Mouse (Mus musculus) neural tube, embryonic 12.5 days (tissue): ENCODE data around the gene Klrb1c. TPM values are rescaled to one million over a fixed set of nuclear protein-coding genes. Genes with fewer than 3 reads are reported as not detected.

ENCODE experiments used
- ATAC-seq: fragments of 200-750 bp; cut with Nextera tagmentation; 2 replicates; pipeline ENCODE4 v1.8.0; 2017; ENCODE audit warnings: low read depth, mild to moderate bottlenecking, moderate TSS enrichment, moderate library complexity; ENCODE audit not compliant: low FRiP score
- H3K27ac ChIP-seq: fragments of 300-500 bp; sonication (generic); 2 replicates; pipeline ENCODE4 v1.5.1; 2016
- H3K27me3 ChIP-seq: fragments of 300-500 bp; sonication (generic); replicated peaks from 2 replicates; pipeline ENCODE4 v1.6.1; 2016; ENCODE audit warnings: mild to moderate bottlenecking
- H3K36me3 ChIP-seq: fragments of 300-500 bp; sonication (generic); 2 replicates; pipeline ENCODE4 v1.6.1; 2016; ENCODE audit warnings: mild to moderate bottlenecking
- H3K4me1 ChIP-seq: fragments of 300-500 bp; sonication (generic); 2 replicates; pipeline ENCODE4 v1.6.1; 2016
- H3K4me2 ChIP-seq: fragments of 300-500 bp; sonication (generic); replicated peaks from 2 replicates; pipeline ENCODE4 v1.6.1; 2016; ENCODE audit warnings: mild to moderate bottlenecking
- H3K4me3 ChIP-seq: fragments of 300-500 bp; sonication (generic); 2 replicates; pipeline ENCODE4 v1.5.1; 2016
- H3K9ac ChIP-seq: fragments of 300-500 bp; sonication (generic); 2 replicates; pipeline ENCODE4 v1.6.1; 2016; ENCODE audit warnings: mild to moderate bottlenecking
- H3K9me3 ChIP-seq: fragments of 300-500 bp; sonication (generic); 2 replicates; pipeline ENCODE4 v1.6.1; 2016; ENCODE audit warnings: mild to moderate bottlenecking
- WGBS: fragments of 180-500 bp; shearing (Covaris S2); methylation state at CpG from one replicate; pipeline ENCODE4 v1.1.7; 2016; 5-methylcytosine and 5-hydroxymethylcytosine counted together
- polyA plus RNA-seq: library from polyadenylated mRNA; unstranded; fragments of >200 nt; fragmentation: Nextera tagmentation; extraction: Ambion mirVana; gene quantifications from 2 replicates; pipeline ENCODE4 v1.2.1, GENCODE M21; 2016

Klrb1c gene
- polyA plus RNA-seq, result 0.11 TPM in 1 of 2 replicates, not detected in the other

- Histone ChIP-seq H3K9me3 (no peaks in the 10 kb centered on the region), H3K27ac (no peak within 1 kb of the TSS), H3K4me2 (no peak within 1 kb of the TSS), H3K27me3 (no peaks in the 10 kb centered on the region), H3K4me1 (no peaks in the 10 kb centered on the region), H3K9ac (no peak within 1 kb of the TSS), H3K4me3 (no peak within 1 kb of the TSS), H3K36me3 (no peaks in the 10 kb centered on the region)
- no peak for ATAC-seq
- 87% methylated on average over 2 of the region's 2 CpGs for WGBS
These were observed at the start of gene Klrb1c for GRCm38 (mm10) chr6:128789115-128789514. TSS of gene Klrb1c (minus strand) at chr6:128789215.

GRCm38 (mm10) chr6:128837454-128838341 is 48.7 kb upstream of the Klrb1c start:
- peak overlapping the region; percentile 60 for H3K4me3 ChIP-seq
- H3K9ac ChIP-seq, result peak overlapping the region; percentile 64
- H3K27me3 ChIP-seq, result no peaks in the 10 kb centered on the region
- ATAC-seq, result peak; percentile 27
- H3K4me2 ChIP-seq, result peak overlapping the region; percentile 65
- H3K27ac ChIP-seq, result no peak overlapping the region
- H3K36me3 ChIP-seq, result no peaks in the 10 kb centered on the region
- peaks cover 9% of the 10 kb centered on the region; the same call in 1 of the 2 replicates for H3K4me1 ChIP-seq
- no peaks in the 10 kb centered on the region for H3K9me3 ChIP-seq
- 2% methylated on average over 14 of the region's 14 CpGs for WGBS

GRCm38 (mm10) chr6:128836955-128837334 is 47.9 kb upstream of the Klrb1c start:
- Histone ChIP-seq H3K27ac (no peak overlapping the region), H3K9me3 (no peaks in the 10 kb centered on the region), H3K9ac (no peak overlapping the region), H3K4me2 (peak overlapping the region; percentile 65), H3K4me1 (peaks cover 5% of the 10 kb centered on the region; the same call in 1 of the 2 replicates), H3K4me3 (no peak overlapping the region), H3K36me3 (no peaks in the 10 kb centered on the region), H3K27me3 (no peaks in the 10 kb centered on the region)
- WGBS, result 89% methylated on average over 6 of the region's 6 CpGs
- no peak for ATAC-seq

- Histone ChIP-seq H3K9me3 (no peaks in the 10 kb centered on the region), H3K4me2 (no peak overlapping the region), H3K36me3 (no peaks in the 10 kb centered on the region), H3K27ac (no peak overlapping the region), H3K27me3 (no peaks in the 10 kb centered on the region), H3K9ac (no peak overlapping the region), H3K4me1 (peaks cover 4% of the 10 kb centered on the region; the same call in 1 of the 2 replicates), H3K4me3 (no peak overlapping the region)
- ATAC-seq, result no peak
- WGBS, result 83% methylated on average over 8 of the region's 8 CpGs
These were observed 47.4 kb upstream of the Klrb1c start for GRCm38 (mm10) chr6:128836191-128836954.

- Histone ChIP-seq H3K36me3 (no peaks in the 10 kb centered on the region), H3K4me1 (peaks cover 4% of the 10 kb centered on the region; the same call in 1 of the 2 replicates), H3K27ac (no peak overlapping the region), H3K9ac (no peak overlapping the region), H3K27me3 (no peaks in the 10 kb centered on the region), H3K4me2 (no peak overlapping the region), H3K4me3 (no peak overlapping the region), H3K9me3 (no peaks in the 10 kb centered on the region)
- 80% methylated on average over 4 of the region's 4 CpGs for WGBS
- ATAC-seq, result no peak
These were observed 46.6 kb upstream of the Klrb1c start for GRCm38 (mm10) chr6:128835571-128835970.

- ATAC-seq, result no peak
- no peak overlapping the region for H3K4me2 ChIP-seq
- no peak overlapping the region for H3K4me3 ChIP-seq
- H3K27me3 ChIP-seq, result no peaks in the 10 kb centered on the region
- no peak overlapping the region for H3K9ac ChIP-seq
- WGBS, result 88% methylated on average over 10 of the region's 10 CpGs
- no peak overlapping the region for H3K27ac ChIP-seq
- no peaks in the 10 kb centered on the region for H3K9me3 ChIP-seq
- H3K36me3 ChIP-seq, result no peaks in the 10 kb centered on the region
- peaks cover 4% of the 10 kb centered on the region; the same call in 1 of the 2 replicates for H3K4me1 ChIP-seq
These were observed 44.0 kb upstream of the Klrb1c start for GRCm38 (mm10) chr6:128833046-128833445.

GRCm38 (mm10) chr6:128829837-128830236 is 40.8 kb upstream of the Klrb1c start:
- Histone ChIP-seq H3K4me2 (no peak overlapping the region), H3K27me3 (no peaks in the 10 kb centered on the region), H3K4me3 (no peak overlapping the region), H3K27ac (no peak overlapping the region), H3K4me1 (no peaks in the 10 kb centered on the region), H3K9ac (no peak overlapping the region), H3K9me3 (no peaks in the 10 kb centered on the region), H3K36me3 (no peaks in the 10 kb centered on the region)
- ATAC-seq, result no peak
- WGBS, result 65% methylated on average over 4 of the region's 4 CpGs

GRCm38 (mm10) chr6:128826781-128827180 is 37.8 kb upstream of the Klrb1c start:
- H3K4me3 ChIP-seq, result no peak overlapping the region
- no peak overlapping the region for H3K9ac ChIP-seq
- 92% methylated on average over 3 of the region's 3 CpGs for WGBS
- no peaks in the 10 kb centered on the region for H3K4me1 ChIP-seq
- no peak for ATAC-seq
- H3K36me3 ChIP-seq, result no peaks in the 10 kb centered on the region
- no peak overlapping the region for H3K27ac ChIP-seq
- no peaks in the 10 kb centered on the region for H3K9me3 ChIP-seq
- no peak overlapping the region for H3K4me2 ChIP-seq
- no peaks in the 10 kb centered on the region for H3K27me3 ChIP-seq

GRCm38 (mm10) chr6:128826132-128826531 is 37.1 kb upstream of the Klrb1c start, which contains the start of the genes Gm44511 and Klrb1b:
TSS of gene Gm44511 (minus strand) at chr6:128826315.
TSS of gene Klrb1b (minus strand) at chr6:128826331.
- ATAC-seq, result no peak
- H3K9ac ChIP-seq, result no peak within 1 kb of the TSS
- no peaks in the 10 kb centered on the region for H3K27me3 ChIP-seq
- no peaks in the 10 kb centered on the region for H3K9me3 ChIP-seq
- no peak within 1 kb of the TSS for H3K27ac ChIP-seq
- 88% methylated on average over 6 of the region's 6 CpGs for WGBS
- H3K4me1 ChIP-seq, result no peaks in the 10 kb centered on the region
- H3K36me3 ChIP-seq, result no peaks in the 10 kb centered on the region
- no peak within 1 kb of the TSS for H3K4me2 ChIP-seq
- H3K4me3 ChIP-seq, result no peak within 1 kb of the TSS

- Histone ChIP-seq H3K4me3 (no peak overlapping the region), H3K27ac (no peak overlapping the region), H3K9ac (no peak overlapping the region), H3K4me2 (no peak overlapping the region), H3K4me1 (no peaks in the 10 kb centered on the region), H3K27me3 (no peaks in the 10 kb centered on the region), H3K36me3 (no peaks in the 10 kb centered on the region), H3K9me3 (no peaks in the 10 kb centered on the region)
- WGBS, result 85% methylated on average over 4 of the region's 4 CpGs
- ATAC-seq, result no peak
These were observed 29.2 kb upstream of the Klrb1c start for GRCm38 (mm10) chr6:128818083-128818802.

- no peak overlapping the region for H3K27ac ChIP-seq
These were observed 19.5 kb upstream of the Klrb1c start for GRCm38 (mm10) chr6:128808532-128808931.

GRCm38 (mm10) chr6:128807021-128807420 is 18.0 kb upstream of the Klrb1c start:
- H3K9ac ChIP-seq, result no peak overlapping the region
- H3K4me2 ChIP-seq, result no peak overlapping the region
- H3K9me3 ChIP-seq, result no peaks in the 10 kb centered on the region
- no peak overlapping the region for H3K4me3 ChIP-seq
- H3K27ac ChIP-seq, result no peak overlapping the region
- WGBS, result 72% methylated on average over 3 of the region's 3 CpGs
- no peak for ATAC-seq
- H3K36me3 ChIP-seq, result no peaks in the 10 kb centered on the region
- H3K4me1 ChIP-seq, result no peaks in the 10 kb centered on the region
- H3K27me3 ChIP-seq, result no peaks in the 10 kb centered on the region

More at GRCm38 (mm10) chr6:128808532-128808931, 19.5 kb upstream of the Klrb1c start:
- H3K27me3 ChIP-seq, result no peaks in the 10 kb centered on the region
- no peak overlapping the region for H3K4me3 ChIP-seq
- 93% methylated on average over 5 of the region's 5 CpGs for WGBS
- no peak for ATAC-seq
- H3K36me3 ChIP-seq, result no peaks in the 10 kb centered on the region
- H3K4me2 ChIP-seq, result no peak overlapping the region
- no peak overlapping the region for H3K9ac ChIP-seq
- H3K9me3 ChIP-seq, result no peaks in the 10 kb centered on the region
- H3K4me1 ChIP-seq, result no peaks in the 10 kb centered on the region
